Mouse (Mus musculus) urinary bladder, adult 18-20 months (tissue): ENCODE results near the gene Fem1a.

Experiments used
- DNase-seq, 2 experiments: peaks; one replicate each; pipeline ENCODE4 v3.0.0; 2022; ENCODE audit warnings: low spot score in 2 of 2, mixed read lengths in 2 of 2

Gene Fem1a

GRCm38 (mm10) chr17:56303847-56304586 lies 47.4 kb downstream of the Fem1a start:
- peak; percentile 93 for DNase-seq

- DNase-seq, result no peak
These were observed 48.1 kb downstream of the Fem1a start for GRCm38 (mm10) chr17:56304718-56305117.

- DNase-seq, result no peak
These were observed 48.5 kb downstream of the Fem1a start for GRCm38 (mm10) chr17:56305156-56305555.

- DNase-seq, result no peak
These were observed 49.2 kb downstream of the Fem1a start for GRCm38 (mm10) chr17:56305826-56306225.

GRCm38 (mm10) chr17:56308088-56308487 lies 51.5 kb downstream of the Fem1a start:
- peak; percentile 58 to 72 for DNase-seq

GRCm38 (mm10) chr17:56309191-56309945 lies 52.8 kb downstream of the Fem1a start:
- DNase-seq, result no peak
